Comparison of ENCODE assay signal across 8 mouse cellular contexts in the genomic region with DNA sequence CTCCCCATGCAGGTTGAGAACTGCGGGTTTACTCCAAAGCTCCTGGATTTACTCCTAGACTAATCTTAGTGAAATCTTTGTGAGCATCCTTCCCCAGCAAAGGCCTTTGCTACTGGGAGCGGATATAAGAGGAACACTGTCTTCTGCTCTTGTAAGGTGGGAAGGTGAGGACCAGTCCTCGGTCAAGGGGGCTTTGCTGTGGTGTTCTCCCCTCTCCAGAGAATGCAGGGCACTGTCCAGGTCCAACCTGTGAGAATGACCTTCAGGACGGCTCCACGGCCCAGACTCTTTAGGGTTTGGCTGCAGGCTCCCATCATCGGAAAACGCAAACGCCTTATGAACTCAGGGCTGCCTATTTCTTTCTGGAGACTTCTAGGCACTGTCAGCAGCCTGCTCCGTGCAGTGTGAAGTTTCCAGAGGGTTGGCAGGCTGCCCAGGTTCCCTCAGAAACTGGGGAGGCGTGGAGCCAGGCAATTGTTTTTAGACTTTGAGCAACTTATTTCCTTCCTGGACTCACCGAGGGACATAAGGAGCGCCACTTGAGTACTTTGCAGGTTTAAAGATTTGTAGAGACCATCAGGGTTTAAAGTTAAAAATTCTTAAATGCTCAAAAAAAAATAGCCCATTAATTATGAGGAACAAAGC.
DNase-seq lines count a peak whose midpoint lies in the region; ATAC-seq and TF ChIP-seq lines count a peak whose summit lies in the region.

No protein-coding gene starts in this region.

- no peak overlapping the region for H3K27ac ChIP-seq in neural tube, embryonic 13.5 days (replicated peaks)
- H3K27ac ChIP-seq in neural tube, embryonic 15.5 days (replicated peaks): no peak overlapping the region
- H3K27ac ChIP-seq in forebrain, postnatal 0 days (ENCODE audit: low read depth, low read length): no peak overlapping the region
- peak overlapping the region; percentile 81 for H3K27ac ChIP-seq in heart, embryonic 16.5 days (ENCODE audit: low read length)

- H3K27me3 ChIP-seq in neural tube, embryonic 13.5 days: no peaks in the 10 kb centered on the region
- no peaks in the 10 kb centered on the region for H3K27me3 ChIP-seq in neural tube, embryonic 15.5 days (replicated peaks)
- no peaks in the 10 kb centered on the region for H3K27me3 ChIP-seq in forebrain, postnatal 0 days (ENCODE audit: insufficient read depth, low read length)
- no peaks in the 10 kb centered on the region for H3K27me3 ChIP-seq in heart, embryonic 16.5 days (ENCODE audit: control insufficient read depth, insufficient read depth, low read length)

- no peak overlapping the region for H3K4me2 ChIP-seq in neural tube, embryonic 13.5 days
- H3K4me2 ChIP-seq in neural tube, embryonic 15.5 days: no peak overlapping the region
- H3K4me2 ChIP-seq in forebrain, postnatal 0 days (ENCODE audit: low read depth): no peak overlapping the region
- H3K4me2 ChIP-seq in heart, embryonic 16.5 days (ENCODE audit: low read depth, low read length): peak overlapping the region; percentile 2; the same call in 1 of the 2 replicates

- DNase-seq in forebrain, postnatal 0 days: peak; percentile 81
- DNase-seq in layer of hippocampus, postnatal 10 days (ENCODE audit: low spot score in 2 of 2): peak; percentile 59 to 73
- DNase-seq in lung, postnatal 36 days: peak; percentile 92
- peak; percentile 48 to 83 for DNase-seq in urinary bladder, postnatal 4 days (ENCODE audit: low spot score in 2 of 2)

- no peaks in the 10 kb centered on the region for H3K9me3 ChIP-seq in neural tube, embryonic 13.5 days
- no peaks in the 10 kb centered on the region for H3K9me3 ChIP-seq in neural tube, embryonic 15.5 days (replicated peaks)
- no peaks in the 10 kb centered on the region for H3K9me3 ChIP-seq in forebrain, postnatal 0 days (ENCODE audit: low read length)
- no peaks in the 10 kb centered on the region for H3K9me3 ChIP-seq in heart, embryonic 16.5 days (replicated peaks; ENCODE audit: control insufficient read depth, low read length)

- H3K4me3 ChIP-seq in neural tube, embryonic 13.5 days: no peak overlapping the region
- H3K4me3 ChIP-seq in neural tube, embryonic 15.5 days (replicated peaks): no peak overlapping the region
- H3K4me3 ChIP-seq in forebrain, postnatal 0 days (ENCODE audit: low read depth, low read length): no peak overlapping the region
- H3K4me3 ChIP-seq in heart, embryonic 16.5 days (ENCODE audit: low read length): no peak overlapping the region

- H3K36me3 ChIP-seq in neural tube, embryonic 13.5 days: no peaks in the 10 kb centered on the region
- no peaks in the 10 kb centered on the region for H3K36me3 ChIP-seq in neural tube, embryonic 15.5 days
- H3K36me3 ChIP-seq in forebrain, postnatal 0 days (ENCODE audit: insufficient read depth): no peaks in the 10 kb centered on the region
- no peaks in the 10 kb centered on the region for H3K36me3 ChIP-seq in heart, embryonic 16.5 days (ENCODE audit: control insufficient read depth, insufficient read depth)

- 61% methylated on average over 12 of the region's 12 CpGs for WGBS in neural tube, embryonic 13.5 days
- WGBS in neural tube, embryonic 15.5 days: 63% methylated on average over 12 of the region's 12 CpGs
- WGBS in forebrain, postnatal 0 days: 40% methylated on average over 12 of the region's 12 CpGs
- WGBS in heart, embryonic 16.5 days: 22% methylated on average over 12 of the region's 12 CpGs

- ATAC-seq in neural tube, embryonic 13.5 days (ENCODE audit: low read depth): 0 out of 2 replicates have a peak, but pooled peaks have one; percentile 43
- ATAC-seq in neural tube, embryonic 15.5 days (ENCODE audit: low FRiP score): no peak
- 0 out of 2 replicates have a peak, but pooled peaks have one; percentile 66 for ATAC-seq in forebrain, postnatal 0 days
- ATAC-seq in heart, embryonic 16.5 days (replicated peaks; ENCODE audit: extremely low read depth, insufficient read depth, low FRiP score): peak; percentile 88
- no peak for ATAC-seq in activated CD4-positive, CD25-positive, alpha-beta regulatory T cell, adult 4 months

- H3K4me1 ChIP-seq in neural tube, embryonic 13.5 days (replicated peaks): peaks cover 8% of the 10 kb centered on the region; the same call in 1 of the 2 replicates
- peaks cover 5% of the 10 kb centered on the region for H3K4me1 ChIP-seq in neural tube, embryonic 15.5 days
- peaks cover 6% of the 10 kb centered on the region for H3K4me1 ChIP-seq in forebrain, postnatal 0 days (ENCODE audit: insufficient read depth)
- H3K4me1 ChIP-seq in heart, embryonic 16.5 days (ENCODE audit: control insufficient read depth, insufficient read depth, low read length): peaks cover 11% of the 10 kb centered on the region

- no peak for TF ChIP-seq CTCF in forebrain, postnatal 0 days (IDR thresholded peaks at IDR 0.05; ENCODE audit: low read depth)

- no peak overlapping the region for H3K9ac ChIP-seq in neural tube, embryonic 13.5 days
- H3K9ac ChIP-seq in neural tube, embryonic 15.5 days (replicated peaks): no peak overlapping the region
- no peak overlapping the region for H3K9ac ChIP-seq in forebrain, postnatal 0 days
- peak overlapping the region; percentile 26; the same call in 1 of the 2 replicates for H3K9ac ChIP-seq in heart, embryonic 16.5 days (ENCODE audit: low read length)

Comparison
In these comparisons a context has a peak if more than half of its experiments do, and no peak if none do; other contexts are left out.
1. ATAC-seq: peak in neural tube, embryonic 13.5 days (single experiment), forebrain, postnatal 0 days (single experiment) and heart, embryonic 16.5 days (single experiment); none in neural tube, embryonic 15.5 days (single experiment) and activated CD4-positive, CD25-positive, alpha-beta regulatory T cell, adult 4 months (single experiment).
2. Peak in every context shown above with its lines, with median percentiles within 50 percentile points of each other: DNase-seq.